Mouse (Mus musculus) erythroblast, embryonic 14.5 days (primary cell): ENCODE data around the gene Pdxp.

Experiments used
- GATA1 ChIP-seq: IDR thresholded peaks from 2 replicates; pipeline ENCODE4 v1.6.1; 2012; ENCODE audit warnings: low read length, inconsistent platforms, mixed read lengths
- TAL1 ChIP-seq: IDR thresholded peaks from 3 replicates; pipeline ENCODE4 v1.6.1; 2012; ENCODE audit warnings: low read length, inconsistent platforms, mixed read lengths

- TF ChIP-seq GATA1 (no peak), TAL1 (no peak)
These were observed 24.2 kb downstream of the Pdxp start for GRCm38 (mm10) chr15:78937963-78938362.
